ENCODE assay signal across 26 mouse cellular contexts in the genomic region with DNA sequence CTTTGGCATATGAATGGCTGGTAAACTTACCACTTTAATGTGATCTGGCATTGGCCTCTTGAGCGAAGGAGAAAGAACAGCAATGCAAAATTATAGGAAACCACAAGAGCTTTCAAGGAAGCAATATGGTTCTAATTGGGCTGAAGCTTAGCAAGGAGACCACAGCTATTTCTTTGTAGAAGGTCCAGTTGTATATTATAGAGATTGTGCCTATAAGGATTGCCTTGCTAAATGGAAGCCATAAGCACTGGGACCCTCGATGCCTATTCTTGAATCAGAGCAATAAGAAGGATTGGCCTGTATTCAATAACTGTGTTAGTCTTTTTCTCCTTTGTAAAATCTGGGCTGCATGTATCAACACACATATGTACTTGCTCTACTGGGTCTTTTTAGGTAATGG.
DNase-seq lines count a peak whose midpoint lies in the region; ATAC-seq and TF ChIP-seq lines count a peak whose summit lies in the region.
"Had no signal": no experiment of that assay in that cellular context is flagged by ENCODE, and none has a peak within 500 bp of the region (broad histone marks: within the 10 kb centered on the region; RNA-seq: fewer than 3 reads in every experiment).

No protein-coding gene starts in this region.

- H3K4me3 ChIP-seq in embryonic facial prominence, embryonic 13.5 days: no peak overlapping the region
- H3K4me3 ChIP-seq in embryonic facial prominence, embryonic 10.5 days: no peak overlapping the region
- H3K4me3 ChIP-seq in embryonic facial prominence, embryonic 14.5 days (ENCODE audit: low read depth, low read length): no peak overlapping the region
- no peak overlapping the region for H3K4me3 ChIP-seq in limb, embryonic 14.5 days (replicated peaks; ENCODE audit: low read length)
- H3K4me3 ChIP-seq: embryonic facial prominence, embryonic 12.5 days; erythroblast, embryonic 14.5 days; forebrain, embryonic 10.5 days; forebrain, embryonic 12.5 days had no signal

- no peak for ATAC-seq in embryonic facial prominence, embryonic 13.5 days (ENCODE audit: insufficient number of reproducible peaks, insufficient read depth, low FRiP score, low TSS enrichment, low read depth)
- peak; percentile 41; the same call in 1 of the 2 replicates for ATAC-seq in embryonic facial prominence, embryonic 14.5 days (ENCODE audit: low read depth)
- peak; percentile 44; the same call in 1 of the 2 replicates for ATAC-seq in limb, embryonic 14.5 days (ENCODE audit: low FRiP score, low read depth)
- ATAC-seq: activated CD4-positive, CD25-positive, alpha-beta regulatory T cell, adult 4 months; CD4-positive, CD25-positive, alpha-beta regulatory T cell, adult 4 months; forebrain, embryonic 14.5 days; forebrain, embryonic 16.5 days; Patski had no signal

- H3K36me3 ChIP-seq in embryonic facial prominence, embryonic 13.5 days: no peaks in the 10 kb centered on the region
- no peaks in the 10 kb centered on the region for H3K36me3 ChIP-seq in embryonic facial prominence, embryonic 10.5 days (replicated peaks)
- no peaks in the 10 kb centered on the region for H3K36me3 ChIP-seq in embryonic facial prominence, embryonic 14.5 days (ENCODE audit: control insufficient read depth, insufficient read depth, low read length)
- H3K36me3 ChIP-seq in limb, embryonic 14.5 days (ENCODE audit: control insufficient read depth, insufficient read depth, low read length): no peaks in the 10 kb centered on the region
- H3K36me3 ChIP-seq: embryonic facial prominence, embryonic 12.5 days; forebrain, embryonic 10.5 days; forebrain, embryonic 12.5 days; G1E had no signal

- 0 out of 2 replicates have a peak overlapping the region, but pooled peaks have one; percentile 28 for H3K27ac ChIP-seq in embryonic facial prominence, embryonic 13.5 days
- H3K27ac ChIP-seq in embryonic facial prominence, embryonic 10.5 days (replicated peaks): no peak overlapping the region
- H3K27ac ChIP-seq in embryonic facial prominence, embryonic 14.5 days (replicated peaks; ENCODE audit: low read depth, low read length): no peak overlapping the region
- H3K27ac ChIP-seq in limb, embryonic 14.5 days (replicated peaks; ENCODE audit: low read depth, low read length): no peak overlapping the region
- H3K27ac ChIP-seq: embryonic facial prominence, embryonic 12.5 days; forebrain, embryonic 10.5 days; forebrain, embryonic 12.5 days had no signal

- DNase-seq in embryonic facial prominence, embryonic 10.5 days (ENCODE audit: low spot score): no peak
- DNase-seq in embryonic facial prominence, embryonic 14.5 days (ENCODE audit: low spot score): peak; percentile 90
- DNase-seq in limb, embryonic 14.5 days (ENCODE audit: low spot score): peak; percentile 77
- DNase-seq in heart, adult 18-20 months: no peak
- DNase-seq: adrenal gland, adult 8-10 months; adrenal gland, postnatal 14 days; adrenal gland, postnatal 36 days; B cell, adult 2 months; cerebellum, adult 11-12 months; cerebellum, adult 2 months; cerebellum, adult 9-10 months; cerebellum, postnatal 14 days; cerebellum, postnatal 36 days; embryo, embryonic 11 days had no signal

- WGBS in embryonic facial prominence, embryonic 13.5 days: 18% methylated on average over 2 of the region's 2 CpGs
- 90% methylated on average over 2 of the region's 2 CpGs for WGBS in embryonic facial prominence, embryonic 10.5 days
- WGBS in embryonic facial prominence, embryonic 14.5 days: 51% methylated on average over 2 of the region's 2 CpGs
- 49% methylated on average over 2 of the region's 2 CpGs for WGBS in limb, embryonic 14.5 days

- no peaks in the 10 kb centered on the region for H3K9me3 ChIP-seq in embryonic facial prominence, embryonic 13.5 days
- no peaks in the 10 kb centered on the region for H3K9me3 ChIP-seq in embryonic facial prominence, embryonic 10.5 days
- no peaks in the 10 kb centered on the region for H3K9me3 ChIP-seq in embryonic facial prominence, embryonic 14.5 days (ENCODE audit: control insufficient read depth, low read length)
- H3K9me3 ChIP-seq in limb, embryonic 14.5 days (ENCODE audit: control insufficient read depth, low read length): no peaks in the 10 kb centered on the region
- H3K9me3 ChIP-seq: embryonic facial prominence, embryonic 12.5 days; forebrain, embryonic 10.5 days; forebrain, embryonic 12.5 days; G1E had no signal

- no peak for TF ChIP-seq POLR2A in limb, embryonic 14.5 days (IDR thresholded peaks at IDR 0.05; ENCODE audit: borderline replicate concordance, extremely low read depth, insufficient read depth, insufficient read length)

- H3K27me3 ChIP-seq in embryonic facial prominence, embryonic 13.5 days: no peaks in the 10 kb centered on the region
- H3K27me3 ChIP-seq in embryonic facial prominence, embryonic 10.5 days (replicated peaks; ENCODE audit: low read depth, poor library complexity, severe bottlenecking): no peaks in the 10 kb centered on the region
- H3K27me3 ChIP-seq in embryonic facial prominence, embryonic 14.5 days (replicated peaks; ENCODE audit: control insufficient read depth, insufficient read depth, low read length): no peaks in the 10 kb centered on the region
- H3K27me3 ChIP-seq in limb, embryonic 14.5 days (ENCODE audit: control insufficient read depth, insufficient read depth, low read length): no peaks in the 10 kb centered on the region
- H3K27me3 ChIP-seq: CH12.LX; embryonic facial prominence, embryonic 12.5 days; forebrain, embryonic 12.5 days had no signal

- no peak overlapping the region for H3K4me2 ChIP-seq in embryonic facial prominence, embryonic 13.5 days
- H3K4me2 ChIP-seq in embryonic facial prominence, embryonic 14.5 days (ENCODE audit: low read depth, low read length): no peak overlapping the region
- no peak overlapping the region for H3K4me2 ChIP-seq in limb, embryonic 14.5 days (replicated peaks; ENCODE audit: low read depth, low read length, severe bottlenecking)
- H3K4me2 ChIP-seq: embryonic facial prominence, embryonic 12.5 days; forebrain, embryonic 12.5 days had no signal

- no peak overlapping the region for H3K9ac ChIP-seq in embryonic facial prominence, embryonic 13.5 days
- no peak overlapping the region for H3K9ac ChIP-seq in embryonic facial prominence, embryonic 14.5 days (ENCODE audit: low read depth, low read length)
- H3K9ac ChIP-seq in limb, embryonic 14.5 days (ENCODE audit: low read depth, low read length, severe bottlenecking): no peak overlapping the region
- H3K9ac ChIP-seq: embryonic facial prominence, embryonic 12.5 days; forebrain, embryonic 12.5 days had no signal

- H3K4me1 ChIP-seq in embryonic facial prominence, embryonic 13.5 days: peaks cover 15% of the 10 kb centered on the region
- no peaks in the 10 kb centered on the region for H3K4me1 ChIP-seq in embryonic facial prominence, embryonic 10.5 days
- H3K4me1 ChIP-seq in embryonic facial prominence, embryonic 14.5 days (ENCODE audit: control insufficient read depth, insufficient read depth, low read length): no peaks in the 10 kb centered on the region
- no peaks in the 10 kb centered on the region for H3K4me1 ChIP-seq in limb, embryonic 14.5 days (ENCODE audit: control insufficient read depth, insufficient read depth, low read length)
- H3K4me1 ChIP-seq: embryonic facial prominence, embryonic 12.5 days; forebrain, embryonic 10.5 days; forebrain, embryonic 12.5 days had no signal

Comparison
In these comparisons a context has a peak if more than half of its experiments do, and no peak if none do; other contexts are left out.
1. DNase-seq: peak in embryonic facial prominence, embryonic 14.5 days (single experiment) and limb, embryonic 14.5 days (single experiment); none in embryonic facial prominence, embryonic 10.5 days (single experiment) and heart, adult 18-20 months (0 of 2).